Mouse (Mus musculus): ENCODE data around the gene Gm45062. TPM values are rescaled to one million over a fixed set of nuclear protein-coding genes. Genes with fewer than 3 reads are reported as not detected.

Gm45062 gene
- polyA plus RNA-seq, 1 experiment from 2014 or later, result 2.1 TPM

DNA sequence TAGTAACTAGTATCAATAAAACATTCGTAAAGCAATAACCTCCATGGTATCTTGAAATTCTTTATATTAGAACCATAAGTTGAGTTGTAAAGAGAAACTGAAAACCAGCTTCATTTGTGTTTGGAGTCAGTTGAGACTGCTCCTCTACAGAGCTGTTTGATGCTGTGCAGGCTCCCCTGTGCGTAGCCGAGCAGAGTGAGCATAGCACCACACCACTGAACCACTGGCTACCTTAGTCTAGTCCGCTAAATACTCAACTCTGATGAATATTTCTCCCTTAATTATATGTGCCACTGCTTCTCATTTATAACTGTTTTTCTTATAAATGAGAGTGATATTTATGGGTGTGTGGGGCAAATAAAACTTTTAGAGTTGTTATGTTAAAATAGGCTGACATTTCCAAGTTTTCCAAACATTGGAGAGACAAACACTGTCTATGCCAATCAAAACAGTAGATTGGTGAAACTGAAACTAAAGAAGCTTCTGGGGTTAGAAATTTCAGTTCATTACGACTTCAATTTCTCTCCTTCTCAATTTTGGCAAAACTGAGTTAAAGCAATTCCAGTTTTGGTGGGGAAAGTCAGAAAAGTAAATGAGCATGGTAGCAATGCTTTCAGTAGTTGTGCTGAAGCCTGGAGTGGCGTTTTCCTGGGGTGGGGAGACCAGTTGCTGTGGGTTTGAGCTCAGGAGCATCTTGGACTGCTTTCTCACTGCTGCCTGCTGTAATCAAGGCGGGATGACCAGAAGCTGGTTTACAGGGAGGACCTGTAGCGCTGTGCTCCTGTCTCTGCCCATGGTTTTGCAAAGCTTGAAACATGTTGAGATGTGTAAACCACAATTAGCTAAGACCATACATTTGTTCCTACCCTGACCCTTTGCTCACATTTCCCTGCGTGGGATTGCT is 77.5 kb downstream of the Gm45062 start:
- Histone ChIP-seq H3K9ac (replicated peaks; ENCODE audit: low read depth) (no peak overlapping the region), H3K36me3 (ENCODE audit: insufficient read depth, low read length) (no peaks in the 10 kb centered on the region), H3K4me2 (replicated peaks; ENCODE audit: low read depth, low read length) (no peak overlapping the region), H3K27ac (ENCODE audit: low read length) (no peak overlapping the region), H3K27me3 (replicated peaks; ENCODE audit: insufficient read depth, low read length) (no peaks in the 10 kb centered on the region), H3K9me3 (ENCODE audit: low read length) (no peaks in the 10 kb centered on the region), H3K4me1 (ENCODE audit: insufficient read depth, low read depth, low read length) (no peaks in the 10 kb centered on the region), H3K4me3 (ENCODE audit: low read depth, low read length) (no peak overlapping the region)
- DNase-seq (ENCODE audit: low spot score) (no peak), ATAC-seq (no peak)
- TF ChIP-seq CTCF (IDR thresholded peaks at IDR 0.05) (no peak), EP300 (IDR thresholded peaks at IDR 0.05) (no peak)
- 87% methylated on average over 9 of the region's 9 CpGs for WGBS

DNA sequence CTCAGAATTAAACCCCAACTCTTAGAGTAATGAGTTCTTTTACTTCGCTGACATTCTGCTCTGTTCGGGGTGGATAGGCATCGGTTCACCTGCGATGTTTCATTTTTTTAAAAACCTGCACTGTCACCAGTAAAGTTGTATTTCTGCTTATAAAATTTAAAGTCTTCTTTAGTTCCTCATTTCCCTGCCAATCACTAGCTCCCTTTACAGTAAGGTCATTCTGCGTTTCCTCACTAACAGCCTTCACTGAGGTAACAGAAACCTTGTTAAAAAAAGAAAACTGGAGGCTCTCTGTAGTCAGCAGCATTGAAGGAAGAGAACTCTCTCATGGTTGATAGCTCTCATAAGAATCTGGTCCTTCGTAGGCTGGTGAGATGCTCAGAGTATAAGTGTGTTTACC is 80.2 kb downstream of the Gm45062 start:
- Histone ChIP-seq H3K4me3 (ENCODE audit: low read depth, low read length) (no peak overlapping the region), H3K4me2 (replicated peaks; ENCODE audit: low read depth, low read length) (no peak overlapping the region), H3K36me3 (ENCODE audit: insufficient read depth, low read length) (no peaks in the 10 kb centered on the region), H3K27ac (ENCODE audit: low read length) (no peak overlapping the region), H3K9ac (replicated peaks; ENCODE audit: low read depth) (no peak overlapping the region), H3K9me3 (ENCODE audit: low read length) (no peaks in the 10 kb centered on the region), H3K4me1 (ENCODE audit: insufficient read depth, low read depth, low read length) (no peaks in the 10 kb centered on the region; the same call in 1 of the 2 replicates), H3K27me3 (replicated peaks; ENCODE audit: insufficient read depth, low read length) (no peaks in the 10 kb centered on the region)
- no peak for ATAC-seq
- DNase-seq (ENCODE audit: low spot score), result no peak
- TF ChIP-seq EP300 (IDR thresholded peaks at IDR 0.05), result no peak
- no peak for TF ChIP-seq CTCF (IDR thresholded peaks at IDR 0.05)
- WGBS, result 86% methylated on average over 6 of the region's 6 CpGs

DNA sequence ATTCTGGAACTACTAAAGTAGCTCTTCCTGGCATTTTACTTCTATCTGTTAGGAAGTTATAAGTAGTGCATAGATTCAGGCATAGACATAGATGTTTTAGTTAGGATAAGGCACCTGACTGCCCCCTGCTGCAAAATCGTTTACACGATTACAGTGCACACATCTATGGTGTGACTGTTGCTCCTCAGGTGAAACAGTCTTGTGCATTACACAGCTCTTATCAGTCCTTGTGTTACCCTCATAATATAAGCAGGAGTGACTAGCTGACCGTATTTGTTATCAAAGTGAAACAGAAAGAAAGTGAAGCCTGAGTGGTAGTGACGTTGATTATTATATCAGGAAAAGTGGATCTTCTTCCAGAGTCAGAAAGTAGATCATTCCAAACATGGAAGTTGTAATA is 84.0 kb downstream of the Gm45062 start:
- ATAC-seq, result no peak
- Histone ChIP-seq H3K4me3 (ENCODE audit: low read depth, low read length) (no peak overlapping the region), H3K27ac (ENCODE audit: low read length) (no peak overlapping the region), H3K4me1 (ENCODE audit: insufficient read depth, low read depth, low read length) (peaks cover 4% of the 10 kb centered on the region; the same call in 1 of the 2 replicates), H3K9ac (replicated peaks; ENCODE audit: low read depth) (no peak overlapping the region), H3K4me2 (replicated peaks; ENCODE audit: low read depth, low read length) (0 out of 2 replicates have a peak overlapping the region, but pooled peaks have one; percentile 11), H3K36me3 (ENCODE audit: insufficient read depth, low read length) (no peaks in the 10 kb centered on the region), H3K9me3 (ENCODE audit: low read length) (no peaks in the 10 kb centered on the region), H3K27me3 (replicated peaks; ENCODE audit: insufficient read depth, low read length) (no peaks in the 10 kb centered on the region)
- 70% methylated on average over 4 of the region's 4 CpGs for WGBS
- DNase-seq (ENCODE audit: low spot score), result no peak
- no peak for TF ChIP-seq EP300 (IDR thresholded peaks at IDR 0.05)
- no peak for TF ChIP-seq CTCF (IDR thresholded peaks at IDR 0.05)

DNA sequence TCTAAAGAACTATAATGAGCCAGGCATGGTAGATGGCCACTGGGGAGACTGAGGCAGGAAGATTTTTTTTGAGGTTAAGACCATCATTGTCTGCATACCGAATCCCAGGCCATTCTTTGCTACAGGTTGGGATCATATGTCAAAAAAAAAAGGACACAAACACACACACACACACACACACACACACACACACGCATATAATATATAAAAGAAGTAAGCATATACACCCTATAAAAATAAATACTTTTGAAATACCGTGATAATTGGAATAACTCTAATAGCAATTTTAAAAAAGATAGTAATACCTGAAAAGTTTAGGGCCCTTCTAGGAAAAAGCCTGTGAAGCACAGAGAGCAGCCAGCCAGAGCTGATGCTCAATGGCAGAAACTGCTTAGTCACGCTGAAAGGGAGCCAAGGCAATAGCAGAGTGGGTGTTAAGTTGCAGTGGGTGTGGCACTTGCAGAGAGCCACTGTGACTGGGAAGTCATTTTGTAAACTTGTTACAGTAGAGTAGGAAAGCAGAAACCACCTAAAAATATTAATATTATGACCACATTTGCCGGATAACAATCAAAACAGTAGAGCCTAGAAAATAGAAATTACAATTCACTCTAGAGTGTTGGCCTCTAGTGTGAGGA is 86.1 kb downstream of the Gm45062 start:
- Histone ChIP-seq H3K9ac (replicated peaks; ENCODE audit: low read depth) (no peak overlapping the region), H3K4me1 (ENCODE audit: insufficient read depth, low read depth, low read length) (peaks cover 4% of the 10 kb centered on the region; the same call in 1 of the 2 replicates), H3K27me3 (replicated peaks; ENCODE audit: insufficient read depth, low read length) (no peaks in the 10 kb centered on the region), H3K27ac (ENCODE audit: low read length) (no peak overlapping the region), H3K4me3 (ENCODE audit: low read depth, low read length) (no peak overlapping the region), H3K4me2 (replicated peaks; ENCODE audit: low read depth, low read length) (no peak overlapping the region), H3K36me3 (ENCODE audit: insufficient read depth, low read length) (no peaks in the 10 kb centered on the region), H3K9me3 (ENCODE audit: low read length) (no peaks in the 10 kb centered on the region)
- peak; percentile 87 for ATAC-seq
- TF ChIP-seq CTCF (IDR thresholded peaks at IDR 0.05) (no peak), EP300 (IDR thresholded peaks at IDR 0.05) (peak; percentile 41)
- 56% methylated on average over 5 of the region's 5 CpGs for WGBS
- DNase-seq (ENCODE audit: low spot score), result peak; percentile 83

DNA sequence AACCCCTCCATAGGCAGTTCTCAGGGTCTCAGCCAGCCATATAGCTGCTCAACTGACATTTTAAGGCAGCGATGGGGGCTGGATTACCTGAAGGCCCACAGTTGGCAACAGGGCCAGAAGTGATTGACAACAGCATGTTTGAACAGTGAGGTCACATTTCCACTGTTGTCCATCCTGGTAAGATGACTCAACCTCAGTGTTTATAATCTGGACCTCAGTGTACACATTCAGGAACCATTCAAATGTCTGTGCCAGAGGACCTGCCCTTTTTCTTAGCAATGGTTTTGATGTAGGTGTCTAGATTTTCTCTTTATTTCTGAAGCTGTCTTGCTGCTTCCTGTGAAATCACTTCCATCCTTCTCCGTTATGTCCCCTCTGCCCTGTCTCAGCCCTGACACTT is 87.9 kb downstream of the Gm45062 start:
- Histone ChIP-seq H3K27me3 (replicated peaks; ENCODE audit: insufficient read depth, low read length) (no peaks in the 10 kb centered on the region), H3K9ac (replicated peaks; ENCODE audit: low read depth) (no peak overlapping the region), H3K36me3 (ENCODE audit: insufficient read depth, low read length) (no peaks in the 10 kb centered on the region), H3K4me2 (replicated peaks; ENCODE audit: low read depth, low read length) (no peak overlapping the region), H3K27ac (ENCODE audit: low read length) (no peak overlapping the region), H3K4me3 (ENCODE audit: low read depth, low read length) (no peak overlapping the region), H3K4me1 (ENCODE audit: insufficient read depth, low read depth, low read length) (peaks cover 4% of the 10 kb centered on the region; the same call in 1 of the 2 replicates), H3K9me3 (ENCODE audit: low read length) (no peaks in the 10 kb centered on the region)
- ATAC-seq (peak; percentile 62), DNase-seq (ENCODE audit: low spot score) (peak; percentile 50)
- TF ChIP-seq EP300 (IDR thresholded peaks at IDR 0.05), result peak; percentile 60; the same call in 1 of the 2 replicates
- no peak for TF ChIP-seq CTCF (IDR thresholded peaks at IDR 0.05)
- WGBS, result 55% methylated on average over 2 of the region's 2 CpGs

DNA sequence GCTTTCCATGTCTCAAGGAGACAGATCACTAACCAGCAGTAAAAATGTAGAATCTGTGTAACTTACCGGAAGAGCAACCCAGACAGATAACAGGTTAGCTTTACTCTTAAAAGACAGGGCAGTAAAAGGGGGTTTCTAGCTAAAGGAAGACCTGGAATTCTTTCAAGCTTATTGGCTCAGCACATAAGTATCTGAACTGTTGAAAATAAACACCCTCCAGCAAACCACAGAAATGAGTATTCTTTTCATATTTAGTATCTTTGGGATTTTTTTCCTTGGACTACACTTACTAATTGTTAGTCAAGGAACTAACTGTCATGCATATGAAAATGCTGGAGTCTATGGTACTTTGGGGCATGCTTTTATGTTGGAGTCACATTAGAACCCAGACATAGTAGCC is 89.1 kb downstream of the Gm45062 start:
- Histone ChIP-seq H3K9me3 (ENCODE audit: low read length) (no peaks in the 10 kb centered on the region), H3K4me1 (ENCODE audit: insufficient read depth, low read depth, low read length) (peaks cover 4% of the 10 kb centered on the region; the same call in 1 of the 2 replicates), H3K27ac (ENCODE audit: low read length) (no peak overlapping the region), H3K27me3 (replicated peaks; ENCODE audit: insufficient read depth, low read length) (no peaks in the 10 kb centered on the region), H3K36me3 (ENCODE audit: insufficient read depth, low read length) (no peaks in the 10 kb centered on the region), H3K4me3 (ENCODE audit: low read depth, low read length) (no peak overlapping the region), H3K4me2 (replicated peaks; ENCODE audit: low read depth, low read length) (no peak overlapping the region), H3K9ac (replicated peaks; ENCODE audit: low read depth) (no peak overlapping the region)
- DNase-seq (ENCODE audit: low spot score) (no peak), ATAC-seq (no peak)
- no peak for TF ChIP-seq CTCF (IDR thresholded peaks at IDR 0.05)
- no peak for TF ChIP-seq EP300 (IDR thresholded peaks at IDR 0.05)
- WGBS, result 81% methylated on average over 1 of the region's 1 CpGs
